Mouse (Mus musculus) forebrain, embryonic 13.5 days (tissue): ENCODE data around the gene Map7. TPM values are rescaled to one million over a fixed set of nuclear protein-coding genes. Genes with fewer than 3 reads are reported as not detected.

Experiments
- ATAC-seq: fragments of 200-750 bp; cut with Nextera tagmentation; 2 replicates; pipeline ENCODE4 v1.8.0; 2017
- H3K27ac ChIP-seq: fragments of 300-500 bp; sonication (generic); 2 replicates; pipeline ENCODE4 v1.5.1; 2015; ENCODE audit warnings: inconsistent platforms, mild to moderate bottlenecking, moderate library complexity
- H3K27me3 ChIP-seq: fragments of 300-500 bp; sonication (generic); 2 replicates; pipeline ENCODE4 v1.6.1; 2015; ENCODE audit warnings: mild to moderate bottlenecking, inconsistent platforms
- H3K36me3 ChIP-seq: fragments of 300-500 bp; sonication (generic); 2 replicates; pipeline ENCODE4 v1.6.1; 2015; ENCODE audit warnings: mild to moderate bottlenecking, inconsistent platforms; ENCODE audit not compliant: poor library complexity, severe bottlenecking
- H3K4me1 ChIP-seq: fragments of 300-500 bp; sonication (generic); 2 replicates; pipeline ENCODE4 v1.6.1; 2015; ENCODE audit warnings: inconsistent platforms
- H3K4me2 ChIP-seq: fragments of 300-500 bp; sonication (generic); 2 replicates; pipeline ENCODE4 v1.6.1; 2015; ENCODE audit warnings: inconsistent platforms, mild to moderate bottlenecking, moderate library complexity
- H3K4me3 ChIP-seq: fragments of 300-500 bp; sonication (generic); 2 replicates; pipeline ENCODE4 v1.5.1; 2015; ENCODE audit warnings: mild to moderate bottlenecking, inconsistent platforms
- H3K9ac ChIP-seq: fragments of 300-500 bp; sonication (generic); 2 replicates; pipeline ENCODE4 v1.6.1; 2015; ENCODE audit warnings: mild to moderate bottlenecking, inconsistent platforms
- H3K9me3 ChIP-seq: fragments of 300-500 bp; sonication (generic); replicated peaks from 2 replicates; pipeline ENCODE4 v1.6.1; 2016; ENCODE audit warnings: inconsistent platforms
- WGBS: fragments of 180-500 bp; shearing (Covaris S2); methylation state at CpG from one replicate; pipeline ENCODE4 v1.1.7; 2015; 5-methylcytosine and 5-hydroxymethylcytosine counted together
- polyA plus RNA-seq: library from polyadenylated mRNA; unstranded; fragments of >200 nt; fragmentation: Nextera tagmentation; extraction: Ambion mirVana; gene quantifications from 2 replicates; pipeline ENCODE4 v1.2.1, GENCODE M21; 2015

Map7 gene
- polyA plus RNA-seq, 1 experiment from 2014 or later = 4.1 TPM

DNA sequence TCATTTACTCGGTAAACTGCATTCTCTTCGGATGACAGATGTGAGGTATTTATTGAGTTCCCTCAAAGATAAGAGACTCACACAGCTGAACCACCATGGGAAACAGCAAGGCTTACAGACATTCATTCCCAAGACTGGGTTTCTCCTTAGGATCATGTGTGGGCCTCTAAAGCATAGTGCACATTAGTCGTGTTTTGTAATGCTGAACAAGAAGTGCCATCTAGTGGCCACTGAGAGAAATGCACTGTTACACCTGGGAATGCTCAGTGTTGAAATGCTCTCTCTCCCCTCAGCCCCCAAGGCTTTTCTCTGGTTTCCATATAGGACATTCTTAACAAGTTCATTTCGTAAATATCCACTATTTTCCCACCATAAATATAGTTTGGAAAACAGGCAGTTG lies 23.0 kb upstream of the Map7 start:
- Histone ChIP-seq H3K9me3 (no peaks in the 10 kb centered on the region), H3K27me3 (no peaks in the 10 kb centered on the region), H3K36me3 (no peaks in the 10 kb centered on the region), H3K4me2 (no peak overlapping the region), H3K4me1 (0 out of 2 replicates have a peak, but pooled peaks cover 3% of the 10 kb centered on the region), H3K27ac (no peak overlapping the region), H3K4me3 (no peak overlapping the region), H3K9ac (no peak overlapping the region)
- ATAC-seq = peak; percentile 81
- 51% methylated on average over 4 of the region's 4 CpGs for WGBS

DNA sequence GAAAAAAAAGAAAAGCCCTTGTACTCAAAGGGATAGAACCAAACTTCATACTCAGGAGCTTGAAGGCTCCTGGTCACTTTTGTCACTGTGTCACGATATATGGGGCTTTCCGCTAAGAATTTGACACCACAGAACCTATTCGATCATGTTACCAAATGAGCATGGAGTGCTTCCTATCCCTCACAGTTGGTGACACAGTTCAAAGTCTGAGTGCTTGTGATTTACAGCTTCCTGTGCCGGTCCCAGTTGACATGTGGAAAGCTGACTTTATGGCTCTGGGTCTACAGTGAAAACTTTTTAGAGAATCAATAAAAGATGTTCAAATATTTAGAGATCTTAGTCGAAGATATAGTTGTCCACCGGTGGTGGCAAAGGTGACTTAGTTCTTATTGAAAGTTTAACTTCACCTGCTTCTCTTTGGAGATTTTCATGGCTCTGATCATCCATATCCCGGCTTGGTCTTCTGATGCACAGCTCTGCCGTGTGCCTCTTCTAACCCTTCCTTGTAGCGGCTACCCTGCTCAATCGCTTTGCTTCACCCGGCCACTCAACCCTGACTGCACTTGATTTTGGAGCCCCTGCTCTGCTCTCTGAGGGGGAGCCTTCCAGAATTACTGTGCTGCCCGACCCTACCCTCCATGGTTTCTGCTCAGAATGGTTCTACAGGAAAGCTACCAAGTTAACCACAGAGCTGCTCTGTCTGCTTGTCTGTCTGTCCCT lies 15.2 kb upstream of the Map7 start:
- 91% methylated on average over 12 of the region's 12 CpGs for WGBS
- Histone ChIP-seq H3K36me3 (no peaks in the 10 kb centered on the region), H3K9ac (no peak overlapping the region), H3K4me2 (no peak overlapping the region), H3K4me1 (no peaks in the 10 kb centered on the region), H3K9me3 (no peaks in the 10 kb centered on the region), H3K27me3 (no peaks in the 10 kb centered on the region), H3K27ac (no peak overlapping the region), H3K4me3 (no peak overlapping the region)
- ATAC-seq = no peak

GRCm38 (mm10) chr10:20135350-20136058 lies 12.8 kb upstream of the Map7 start:
- ATAC-seq = no peak
- no peaks in the 10 kb centered on the region for H3K4me1 ChIP-seq
- no peak overlapping the region for H3K4me3 ChIP-seq
- H3K36me3 ChIP-seq = no peaks in the 10 kb centered on the region
- no peak overlapping the region for H3K4me2 ChIP-seq
- H3K27me3 ChIP-seq = no peaks in the 10 kb centered on the region
- H3K9ac ChIP-seq = no peak overlapping the region
- no peak overlapping the region for H3K27ac ChIP-seq
- H3K9me3 ChIP-seq = no peaks in the 10 kb centered on the region
- WGBS = 85% methylated on average over 15 of the region's 15 CpGs

GRCm38 (mm10) chr10:20136505-20136904 lies 11.8 kb upstream of the Map7 start:
- H3K4me1 ChIP-seq = no peaks in the 10 kb centered on the region
- H3K27me3 ChIP-seq = no peaks in the 10 kb centered on the region
- ATAC-seq = no peak
- no peaks in the 10 kb centered on the region for H3K36me3 ChIP-seq
- no peak overlapping the region for H3K4me2 ChIP-seq
- H3K27ac ChIP-seq = no peak overlapping the region
- H3K4me3 ChIP-seq = no peak overlapping the region
- 94% methylated on average over 1 of the region's 1 CpGs for WGBS
- H3K9ac ChIP-seq = no peak overlapping the region
- H3K9me3 ChIP-seq = no peaks in the 10 kb centered on the region

DNA sequence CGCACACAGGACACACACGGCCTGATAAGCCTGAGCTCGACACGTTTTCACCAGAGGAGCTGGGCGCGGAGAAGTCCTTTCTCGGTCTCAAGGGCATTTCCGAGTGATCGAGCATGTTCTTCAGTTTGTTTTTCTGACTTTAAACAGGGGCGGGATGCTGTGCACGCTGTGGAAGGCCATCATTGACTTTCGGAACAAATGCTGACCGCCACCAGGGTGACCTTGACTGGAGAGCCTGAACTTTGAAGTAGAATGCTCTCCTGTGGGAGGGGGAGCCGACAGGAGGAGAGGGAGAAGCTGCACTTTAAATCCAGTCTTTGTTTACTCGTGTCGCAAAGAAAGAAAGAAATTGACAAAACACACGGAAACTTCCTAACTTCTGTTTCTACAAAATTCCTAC lies 6.9 kb upstream of the Map7 start:
- H3K4me1 ChIP-seq = no peaks in the 10 kb centered on the region
- WGBS = 64% methylated on average over 17 of the region's 17 CpGs
- no peak overlapping the region for H3K4me3 ChIP-seq
- H3K27me3 ChIP-seq = peaks cover 6% of the 10 kb centered on the region
- no peaks in the 10 kb centered on the region for H3K9me3 ChIP-seq
- no peak for ATAC-seq
- H3K27ac ChIP-seq = no peak overlapping the region
- no peaks in the 10 kb centered on the region for H3K36me3 ChIP-seq
- H3K9ac ChIP-seq = no peak overlapping the region
- no peak overlapping the region for H3K4me2 ChIP-seq

GRCm38 (mm10) chr10:20148773-20149120 lies 476 bp downstream of the Map7 start:
- H3K27me3 ChIP-seq = peaks cover 50% of the 10 kb centered on the region
- peak overlapping the region; percentile 66 for H3K9ac ChIP-seq
- ATAC-seq = peak; percentile 77
- peak overlapping the region; percentile 94 for H3K4me2 ChIP-seq
- no peaks in the 10 kb centered on the region for H3K36me3 ChIP-seq
- peak overlapping the region; percentile 68 for H3K4me3 ChIP-seq
- H3K9me3 ChIP-seq = no peaks in the 10 kb centered on the region
- peaks cover 17% of the 10 kb centered on the region for H3K4me1 ChIP-seq
- under 1% methylated on average over 38 of the region's 58 CpGs for WGBS
- H3K27ac ChIP-seq = no peak overlapping the region

- Histone ChIP-seq H3K9ac (peak overlapping the region; percentile 66), H3K27ac (no peak overlapping the region), H3K4me1 (peaks cover 17% of the 10 kb centered on the region), H3K4me3 (peak overlapping the region; percentile 68), H3K36me3 (no peaks in the 10 kb centered on the region), H3K4me2 (peak overlapping the region; percentile 94), H3K9me3 (no peaks in the 10 kb centered on the region), H3K27me3 (peaks cover 50% of the 10 kb centered on the region)
- WGBS = under 1% methylated on average over 55 of the region's 74 CpGs
- ATAC-seq = peak; percentile 75
Measured at GRCm38 (mm10) chr10:20149121-20149834, 1.0 kb downstream of the Map7 start.

- no peaks in the 10 kb centered on the region for H3K36me3 ChIP-seq
- H3K9ac ChIP-seq = peak overlapping the region; percentile 66
- peaks cover 50% of the 10 kb centered on the region for H3K27me3 ChIP-seq
- H3K9me3 ChIP-seq = no peaks in the 10 kb centered on the region
- H3K27ac ChIP-seq = no peak overlapping the region
- peak overlapping the region; percentile 94 for H3K4me2 ChIP-seq
- ATAC-seq = no peak; the same call in 1 of the 2 replicates
- peaks cover 17% of the 10 kb centered on the region for H3K4me1 ChIP-seq
- under 1% methylated on average over 13 of the region's 13 CpGs for WGBS
- peak overlapping the region; percentile 68 for H3K4me3 ChIP-seq
Measured at GRCm38 (mm10) chr10:20149835-20150355, 1.6 kb downstream of the Map7 start.

- no peaks in the 10 kb centered on the region for H3K9me3 ChIP-seq
- WGBS = 95% methylated on average over 1 of the region's 1 CpGs
- no peak for ATAC-seq
- H3K4me2 ChIP-seq = no peak overlapping the region
- H3K4me3 ChIP-seq = no peak overlapping the region
- peaks cover 17% of the 10 kb centered on the region for H3K4me1 ChIP-seq
- peaks cover 38% of the 10 kb centered on the region for H3K27me3 ChIP-seq
- H3K36me3 ChIP-seq = no peaks in the 10 kb centered on the region
- H3K27ac ChIP-seq = no peak overlapping the region
- no peak overlapping the region for H3K9ac ChIP-seq
Measured at GRCm38 (mm10) chr10:20152131-20152530, 3.9 kb downstream of the Map7 start.

- H3K9me3 ChIP-seq = no peaks in the 10 kb centered on the region
- ATAC-seq = no peak
- WGBS = 21% methylated on average over 2 of the region's 2 CpGs
- H3K27me3 ChIP-seq = peaks cover 24% of the 10 kb centered on the region
- no peak overlapping the region for H3K4me2 ChIP-seq
- no peak overlapping the region for H3K27ac ChIP-seq
- H3K36me3 ChIP-seq = no peaks in the 10 kb centered on the region
- H3K4me3 ChIP-seq = no peak overlapping the region
- no peak overlapping the region for H3K9ac ChIP-seq
- peaks cover 14% of the 10 kb centered on the region for H3K4me1 ChIP-seq
Measured at GRCm38 (mm10) chr10:20153507-20153906, 5.2 kb downstream of the Map7 start.

GRCm38 (mm10) chr10:20155401-20155800 lies 7.1 kb downstream of the Map7 start:
- no peak overlapping the region for H3K4me2 ChIP-seq
- no peaks in the 10 kb centered on the region for H3K36me3 ChIP-seq
- no peaks in the 10 kb centered on the region for H3K4me1 ChIP-seq
- WGBS = 87% methylated on average over 7 of the region's 7 CpGs
- no peak overlapping the region for H3K9ac ChIP-seq
- H3K9me3 ChIP-seq = no peaks in the 10 kb centered on the region
- peaks cover 6% of the 10 kb centered on the region; the same call in 1 of the 2 replicates for H3K27me3 ChIP-seq
- H3K4me3 ChIP-seq = no peak overlapping the region
- ATAC-seq = no peak
- no peak overlapping the region for H3K27ac ChIP-seq
